Mouse (Mus musculus) cerebellum, postnatal 10 days (tissue): ENCODE data around the gene Pigw.

Experiments
- DNase-seq, 2 experiments: peaks; one replicate each; pipeline ENCODE4 v3.0.0; 2021; ENCODE audit warnings: mixed read lengths in 2 of 2

Pigw gene

GRCm38 (mm10) chr11:84879772-84880464 is at the start of gene Pigw, which contains the start of gene Myo19:
Gene Pigw (minus strand): TSS chr11:84880285.
Gene Myo19 (plus strand): TSS chr11:84880148.
- DNase-seq: peak; percentile 88 to 92

GRCm38 (mm10) chr11:84920981-84921380 is 40.9 kb upstream of the Pigw start:
- no peak for DNase-seq

GRCm38 (mm10) chr11:84919951-84920350 is 39.9 kb upstream of the Pigw start:
- DNase-seq: no peak

- DNase-seq: peak; percentile 51 to 61
Observed at GRCm38 (mm10) chr11:84919276-84919675, 39.2 kb upstream of the Pigw start.

GRCm38 (mm10) chr11:84918425-84918824 is 38.3 kb upstream of the Pigw start:
- peak; percentile 96 to 98 for DNase-seq

- peak in 1 of 2 experiments; percentile 35 for DNase-seq
Observed at GRCm38 (mm10) chr11:84916703-84917300, 36.7 kb upstream of the Pigw start.

GRCm38 (mm10) chr11:84916053-84916702 is 36.1 kb upstream of the Pigw start, which contains the start of gene Znhit3:
Gene Znhit3 (minus strand): TSS chr11:84916366.
- DNase-seq: peak; percentile 87 to 90

- no peak for DNase-seq
Observed at GRCm38 (mm10) chr11:84914673-84915072, 34.6 kb upstream of the Pigw start.

GRCm38 (mm10) chr11:84910411-84910810 is 30.3 kb upstream of the Pigw start:
- DNase-seq: peak in 1 of 2 experiments; percentile 19

GRCm38 (mm10) chr11:84908480-84908879 is 28.4 kb upstream of the Pigw start:
- no peak for DNase-seq

- no peak for DNase-seq
Observed at GRCm38 (mm10) chr11:84907081-84907480, 27.0 kb upstream of the Pigw start.

- no peak for DNase-seq
Observed at GRCm38 (mm10) chr11:84904597-84905144, 24.6 kb upstream of the Pigw start.

- DNase-seq: no peak
Observed at GRCm38 (mm10) chr11:84893113-84893512, 13.0 kb upstream of the Pigw start.

GRCm38 (mm10) chr11:84891705-84892104 is 11.6 kb upstream of the Pigw start:
- DNase-seq: no peak

GRCm38 (mm10) chr11:84889492-84889891 is 9.4 kb upstream of the Pigw start:
- no peak for DNase-seq

GRCm38 (mm10) chr11:84888025-84888424 is 7.9 kb upstream of the Pigw start:
- DNase-seq: no peak

GRCm38 (mm10) chr11:84886767-84887511 is 6.9 kb upstream of the Pigw start:
- no peak for DNase-seq

GRCm38 (mm10) chr11:84886236-84886635 is 6.2 kb upstream of the Pigw start:
- DNase-seq: no peak

GRCm38 (mm10) chr11:84885238-84885637 is 5.2 kb upstream of the Pigw start:
- no peak for DNase-seq

GRCm38 (mm10) chr11:84882346-84882745 is 2.3 kb upstream of the Pigw start:
- DNase-seq: no peak

- DNase-seq: no peak
Observed at GRCm38 (mm10) chr11:84880971-84881370, 886 bp upstream of the Pigw start.

GRCm38 (mm10) chr11:84880465-84880961 is 428 bp upstream of the Pigw start:
- peak; percentile 75 to 76 for DNase-seq
